Mouse (Mus musculus): Measurements from ENCODE around the gene Tatdn3.
A peak's percentile ranks its signal among the peaks of the same experiment; 100 is the strongest.
"Not testable (repeated sequence)": the region's sequence is repeated elsewhere in the genome, so short reads cannot be mapped to it uniquely, and the experiment has no call there.

Gene Tatdn3

DNA sequence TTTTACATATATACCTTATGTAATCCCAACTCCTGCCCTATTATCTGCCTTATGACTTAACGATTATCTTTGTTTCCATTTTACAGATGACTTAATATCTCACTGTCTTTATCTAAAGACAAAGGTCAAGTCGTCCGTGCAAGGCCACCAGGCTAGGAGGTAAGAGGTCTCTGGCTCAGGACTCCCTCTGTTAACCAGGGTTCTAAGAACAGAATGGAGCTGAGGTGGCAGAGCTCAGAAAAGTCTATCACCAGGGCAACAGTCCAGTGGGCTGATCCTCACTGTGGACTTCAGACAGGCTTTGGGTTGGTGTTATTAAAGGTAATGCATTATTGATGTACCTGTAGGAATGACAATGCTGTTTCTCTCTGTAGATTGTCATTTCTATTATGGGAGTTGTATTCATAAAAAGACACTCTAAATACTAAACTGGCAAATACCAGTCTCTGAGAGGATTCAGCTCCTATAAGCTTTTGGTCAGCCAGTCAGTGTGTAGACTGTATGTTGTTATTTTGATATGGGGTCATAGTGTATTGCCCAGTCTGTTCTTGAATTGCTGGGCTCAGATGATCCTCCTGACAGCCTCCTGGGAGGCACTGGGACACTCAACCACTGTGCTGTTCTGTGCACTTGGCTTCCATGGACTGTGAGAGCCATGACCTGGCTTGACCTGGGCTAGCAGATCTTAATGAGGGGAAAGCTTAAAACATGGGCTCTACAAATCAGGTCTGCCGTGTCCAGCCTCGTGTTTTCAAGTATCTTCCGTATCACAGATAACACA lies 26.0 kb downstream of the Tatdn3 start, which contains the start of gene Spata45:
TSS of gene Spata45 (plus strand) at position 86 of the 781 bp plus-strand sequence.
- no peak for DNase-seq (ENCODE audit: low read depth, low spot score)

DNA sequence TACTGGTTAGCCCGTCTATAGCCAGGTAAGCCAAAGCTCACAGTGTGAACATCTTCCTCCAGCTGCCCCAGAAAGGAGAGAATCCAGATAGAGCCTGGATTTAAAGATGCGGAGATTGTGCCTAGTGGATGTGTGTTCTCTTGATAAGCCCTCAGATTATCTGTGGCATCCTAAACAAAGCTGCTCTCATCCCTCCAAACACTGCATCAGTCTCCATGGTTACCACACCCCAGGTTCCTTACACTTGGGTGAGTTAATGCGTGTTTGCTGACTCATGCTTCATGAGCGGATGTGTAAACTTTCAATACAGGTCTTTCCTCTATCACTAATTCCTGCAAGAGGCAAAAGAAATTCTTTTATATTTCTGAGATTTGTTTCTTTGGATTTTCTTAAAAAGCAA lies 27.1 kb downstream of the Tatdn3 start:
- DNase-seq (ENCODE audit: low read depth, low spot score), result no peak

DNA sequence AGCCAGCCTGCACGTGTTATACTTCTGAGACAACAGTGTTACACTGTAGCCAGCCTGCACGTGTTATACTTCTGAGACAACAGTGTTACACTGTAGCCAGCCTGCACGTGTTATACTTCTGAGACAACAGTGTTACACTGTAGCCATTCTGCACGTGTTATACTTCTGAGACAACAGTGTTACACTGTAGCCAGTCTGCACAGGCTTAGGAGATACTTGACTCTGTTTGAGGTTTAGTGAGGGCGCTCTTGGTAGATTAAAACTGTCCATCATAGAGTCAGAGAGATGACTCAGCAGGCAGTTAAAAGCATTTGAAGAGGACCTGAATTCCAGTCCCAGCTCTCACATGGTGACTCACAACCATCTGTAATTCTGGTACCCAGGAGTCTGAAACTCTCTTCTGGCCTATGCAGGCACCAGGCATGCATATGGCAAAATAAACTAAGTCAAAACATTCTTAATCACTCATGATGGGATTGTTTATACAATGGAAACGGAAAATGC lies 31.8 kb downstream of the Tatdn3 start:
- DNase-seq (ENCODE audit: low read depth, low spot score), result not testable (repeated sequence)

DNA sequence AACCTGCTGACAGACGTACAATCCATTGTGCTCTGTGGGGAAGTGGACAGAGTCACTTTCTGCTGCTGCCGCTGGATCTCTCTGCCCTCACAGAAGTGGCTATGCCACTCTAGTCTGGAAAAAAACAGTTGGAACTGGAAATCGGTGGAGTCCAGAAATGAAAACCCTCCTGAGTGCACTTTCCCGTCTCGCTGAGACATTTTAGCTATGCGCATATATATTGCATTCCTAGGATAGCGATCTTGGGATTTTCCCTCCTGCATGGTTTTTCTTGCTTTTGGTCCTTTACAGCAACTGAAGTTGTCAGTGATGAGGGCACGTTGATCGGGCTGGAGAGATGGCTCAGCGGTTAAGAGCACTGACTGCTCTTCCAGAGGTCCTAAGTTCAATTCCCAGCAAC lies 32.5 kb downstream of the Tatdn3 start:
- no peak for DNase-seq (ENCODE audit: low read depth, low spot score)

DNA sequence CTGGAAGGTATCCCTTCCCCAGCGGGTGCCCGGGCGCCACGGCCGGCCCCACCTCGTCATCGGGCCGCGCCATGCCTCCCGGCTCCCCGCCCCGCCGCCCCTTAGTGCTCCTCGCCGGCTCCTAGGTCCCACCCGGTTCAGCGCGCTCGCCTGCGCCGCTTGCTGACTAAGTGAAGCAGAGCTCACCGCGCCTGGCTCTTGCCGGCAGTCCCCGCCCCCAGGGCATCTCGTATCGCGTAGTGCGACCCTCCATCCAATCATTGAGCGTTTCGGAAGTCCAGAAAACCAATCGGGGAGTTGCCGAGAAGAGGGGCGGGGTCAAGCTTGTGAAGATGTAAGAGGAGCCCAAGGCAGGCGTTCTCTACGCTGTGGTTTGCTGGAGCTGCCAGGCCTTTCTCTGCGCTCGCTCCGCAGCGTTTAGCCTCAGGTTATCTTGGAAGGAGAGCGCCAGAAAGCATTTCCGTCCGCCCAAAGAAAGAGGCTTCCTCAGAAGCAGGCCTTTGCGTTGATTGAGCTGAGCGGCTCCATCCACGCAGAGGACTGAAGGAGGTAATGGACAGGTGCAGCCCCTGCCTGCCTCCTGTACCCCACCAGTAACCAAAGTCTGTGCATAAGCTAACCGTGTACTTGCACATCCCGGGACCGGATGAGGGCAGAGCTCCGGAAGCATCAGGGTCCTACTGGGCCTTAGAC lies 36.6 kb downstream of the Tatdn3 start, which contains the start of gene Flvcr1:
TSS of gene Flvcr1 (minus strand) at position 138 of the 693 bp plus-strand sequence.
- peak; percentile 99 for DNase-seq (ENCODE audit: low read depth, low spot score)

DNA sequence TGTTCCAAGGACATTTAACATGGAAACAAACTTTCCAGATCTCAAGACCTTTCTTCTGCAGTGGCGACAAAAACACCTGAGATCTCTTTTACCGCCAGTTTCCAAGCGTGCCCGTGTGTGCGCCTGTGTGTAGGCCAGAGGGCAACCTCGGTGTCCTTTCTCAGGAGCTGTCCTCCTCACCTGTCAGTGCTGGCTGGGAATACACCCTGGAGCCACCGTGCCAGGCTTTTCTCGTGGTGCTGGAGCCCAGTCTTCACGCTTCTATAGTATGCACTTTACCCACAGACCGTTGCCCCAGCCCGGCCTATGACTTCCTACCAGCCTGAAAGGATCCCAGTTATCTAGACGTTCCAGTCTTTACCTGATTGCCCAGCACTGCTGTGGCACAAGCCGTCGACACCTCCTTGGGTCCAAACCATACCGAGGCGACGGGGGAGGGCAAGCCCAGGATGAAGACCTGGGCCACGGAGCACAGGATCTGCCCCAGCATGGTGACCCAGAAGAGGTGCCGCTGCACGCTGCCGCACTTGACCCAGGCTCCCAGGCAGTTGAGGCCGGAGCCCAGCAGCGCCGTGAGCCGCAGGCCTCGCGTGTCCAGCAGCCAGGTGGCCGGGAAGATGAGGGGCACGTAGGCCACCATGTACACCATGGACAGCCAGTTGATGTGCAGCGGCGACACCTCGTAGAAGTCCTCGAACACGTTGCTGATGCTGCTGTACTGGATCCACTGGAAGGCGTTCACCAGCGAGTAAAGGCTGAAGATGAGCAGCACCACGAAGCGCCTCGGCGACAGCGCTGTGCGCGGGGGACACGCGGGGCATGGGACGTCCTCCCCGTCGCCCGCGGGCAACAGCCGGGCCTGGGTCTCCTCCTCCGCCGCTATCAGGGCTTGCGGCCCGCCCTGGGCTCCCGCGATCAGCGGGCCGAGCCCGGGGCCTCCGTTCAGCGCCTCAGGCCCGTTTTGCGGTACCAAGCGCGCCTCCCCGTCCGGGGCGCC lies 37.4 kb downstream of the Tatdn3 start:
- DNase-seq (ENCODE audit: low read depth, low spot score), result no peak

DNA sequence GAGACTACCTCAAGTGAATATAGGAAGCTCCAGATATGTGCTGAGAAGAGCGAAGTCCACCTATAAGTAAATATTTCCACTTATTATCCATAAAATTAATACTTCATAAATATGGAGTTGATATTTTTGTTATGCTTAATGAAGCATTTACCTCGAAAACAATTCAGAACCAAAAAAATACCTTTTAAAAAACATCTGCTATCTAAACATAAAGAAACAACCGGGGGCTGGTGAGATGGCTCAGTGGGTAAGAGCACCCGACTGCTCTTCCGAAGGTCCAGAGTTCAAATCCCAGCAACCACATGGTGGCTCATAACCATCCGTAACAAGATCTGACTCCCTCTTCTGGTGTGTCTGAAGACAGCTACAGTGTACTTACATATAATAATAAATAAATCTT lies 38.9 kb downstream of the Tatdn3 start:
- DNase-seq (ENCODE audit: low read depth, low spot score), result not testable (repeated sequence)

DNA sequence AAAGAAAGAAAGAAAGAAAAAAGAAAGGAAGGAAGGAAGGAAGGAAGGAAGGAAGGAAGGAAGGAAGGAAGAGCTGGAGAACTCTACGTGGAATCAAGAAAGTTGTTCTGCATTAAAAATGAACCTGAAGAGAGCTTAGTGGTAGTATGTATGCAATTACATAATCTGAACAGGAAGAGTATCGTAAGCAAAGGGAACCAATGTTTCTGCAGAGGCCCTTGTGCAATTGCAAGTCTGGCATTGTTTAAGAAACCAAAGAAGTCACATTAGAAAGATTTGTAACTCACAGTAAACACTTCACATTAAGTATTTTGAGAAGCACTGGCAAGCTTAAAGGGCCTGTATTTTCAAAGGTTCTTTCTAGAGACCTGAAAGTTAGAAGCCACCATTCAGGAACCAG lies 39.6 kb downstream of the Tatdn3 start:
- DNase-seq (ENCODE audit: low read depth, low spot score), result no peak

DNA sequence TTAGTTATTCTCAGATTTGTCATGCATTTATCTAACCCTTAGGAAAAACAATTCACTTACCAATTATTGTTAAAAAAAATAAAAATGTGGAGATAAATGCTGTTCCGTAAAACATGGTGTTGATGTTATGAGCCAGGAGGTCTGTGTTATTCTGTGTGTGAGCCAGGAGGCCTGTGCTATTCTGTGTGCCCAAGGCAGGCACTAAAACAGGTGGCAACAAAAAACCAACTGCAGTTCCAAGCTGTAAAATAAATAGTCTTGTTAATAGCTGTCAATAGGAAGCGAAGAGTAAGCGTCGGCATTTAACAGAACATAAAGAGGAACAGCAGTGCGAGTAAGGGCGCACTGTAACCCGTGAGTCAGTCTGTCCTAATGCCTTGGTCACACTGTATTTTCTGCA lies 41.7 kb downstream of the Tatdn3 start:
- DNase-seq (ENCODE audit: low read depth, low spot score), result no peak

DNA sequence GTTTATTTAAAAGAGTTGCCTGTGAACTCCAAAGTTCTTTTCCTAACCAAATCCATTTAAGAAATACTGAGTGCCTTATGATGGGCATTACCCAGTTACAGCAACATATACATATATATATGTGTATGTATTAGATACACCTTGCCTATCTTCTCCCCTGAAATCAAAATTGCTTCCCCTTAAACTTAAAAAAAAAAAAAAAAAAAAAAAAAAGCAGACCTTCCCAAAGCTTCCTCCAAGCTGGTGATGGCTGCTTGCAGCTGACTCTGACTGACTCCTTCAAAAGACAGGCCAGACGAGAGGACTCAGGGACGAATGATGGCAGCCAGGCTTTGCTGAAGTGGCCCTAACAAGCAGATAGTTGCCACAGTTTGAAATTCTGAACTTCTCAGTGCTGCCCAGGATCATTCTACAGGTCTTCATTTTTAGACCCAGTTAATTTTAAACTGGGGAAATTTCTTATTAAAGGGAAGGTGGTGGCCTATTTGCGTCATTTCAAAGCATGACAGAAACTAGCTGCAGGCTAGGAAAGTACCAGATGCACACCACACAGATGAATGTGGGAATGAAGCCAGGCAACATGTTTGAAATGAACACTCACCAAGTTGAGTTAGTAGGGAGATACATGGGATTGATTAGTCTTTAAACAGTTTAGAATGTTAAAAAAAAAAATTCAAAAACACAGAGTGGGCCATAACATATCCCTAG lies 42.4 kb downstream of the Tatdn3 start:
- DNase-seq (ENCODE audit: low read depth, low spot score), result no peak

DNA sequence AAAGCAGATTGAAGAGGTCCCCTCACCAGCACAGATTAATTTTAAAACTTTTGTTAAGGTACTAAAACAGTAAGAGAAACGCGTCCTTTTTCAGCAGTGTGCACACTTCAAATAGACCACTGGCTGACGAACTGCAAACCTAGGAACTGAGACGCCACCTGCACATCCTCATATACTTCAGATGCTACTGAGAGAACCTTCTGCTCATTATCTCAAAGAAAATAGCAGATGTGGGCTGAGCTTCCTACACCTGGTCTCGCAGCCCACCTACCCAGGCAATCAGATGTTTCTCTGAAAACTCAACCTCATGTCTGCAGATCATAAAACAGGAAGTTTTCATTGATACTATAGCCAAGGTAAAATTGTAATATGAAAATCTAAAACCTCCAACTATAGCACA lies 42.9 kb downstream of the Tatdn3 start:
- DNase-seq (ENCODE audit: low read depth, low spot score), result no peak

DNA sequence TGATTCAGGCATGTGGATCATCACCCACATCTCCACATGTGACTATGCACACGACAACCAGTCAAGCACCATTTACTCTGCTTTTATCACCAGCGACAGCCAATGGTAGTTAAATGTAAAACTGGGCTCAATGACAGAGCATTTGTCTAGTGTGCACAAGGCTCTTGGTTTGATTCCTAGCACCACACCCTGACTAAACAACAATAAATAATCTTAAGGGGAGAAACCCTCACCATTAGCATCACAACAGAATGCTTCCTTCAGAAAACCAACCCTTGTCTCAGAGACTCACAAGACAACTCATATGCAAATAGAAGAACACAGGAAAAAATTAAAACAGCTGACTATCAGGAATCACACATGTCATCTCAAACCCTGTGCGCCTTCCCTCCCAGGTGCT lies 48.5 kb downstream of the Tatdn3 start:
- no peak for DNase-seq (ENCODE audit: low read depth, low spot score)

DNA sequence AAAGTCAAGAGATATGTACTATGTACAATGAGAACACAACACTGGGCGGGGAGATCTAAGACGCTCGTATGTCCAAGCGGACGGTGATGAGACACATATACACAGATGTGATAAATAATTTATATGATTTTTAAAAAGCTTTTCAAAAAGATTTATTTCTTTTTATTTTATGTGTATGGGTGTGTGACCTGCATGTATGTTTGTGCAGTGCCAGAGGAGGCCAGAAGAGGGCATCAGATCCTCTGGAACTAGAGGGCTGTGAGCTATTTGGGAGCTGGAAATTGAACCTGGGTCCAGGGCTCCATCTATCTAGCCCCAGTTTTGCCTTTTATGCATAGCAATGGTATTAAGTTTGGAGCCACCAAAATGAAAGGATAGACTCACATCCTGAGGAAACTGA lies 54.0 kb downstream of the Tatdn3 start:
- DNase-seq (ENCODE audit: low read depth, low spot score), result no peak

DNA sequence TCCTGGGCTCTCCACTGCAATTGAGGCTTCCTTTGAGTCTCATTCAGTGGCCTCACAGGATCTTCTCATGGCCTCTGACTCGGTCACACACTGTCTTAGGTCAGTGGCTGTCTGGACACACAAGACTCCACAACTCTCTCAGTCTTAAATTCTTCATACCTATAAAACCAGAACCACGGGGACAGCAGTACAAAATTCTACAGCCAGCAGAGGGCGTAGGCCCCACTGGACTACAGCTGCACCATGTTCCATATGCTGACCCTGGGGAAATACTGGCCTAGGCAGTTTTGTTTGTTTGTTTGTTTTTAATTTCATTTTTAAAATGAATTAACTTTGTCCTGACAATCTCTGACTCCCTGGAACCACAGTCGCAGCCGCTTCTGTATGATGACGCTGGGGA lies 60.5 kb downstream of the Tatdn3 start:
- peak; percentile 9 for DNase-seq (ENCODE audit: low read depth, low spot score)

DNA sequence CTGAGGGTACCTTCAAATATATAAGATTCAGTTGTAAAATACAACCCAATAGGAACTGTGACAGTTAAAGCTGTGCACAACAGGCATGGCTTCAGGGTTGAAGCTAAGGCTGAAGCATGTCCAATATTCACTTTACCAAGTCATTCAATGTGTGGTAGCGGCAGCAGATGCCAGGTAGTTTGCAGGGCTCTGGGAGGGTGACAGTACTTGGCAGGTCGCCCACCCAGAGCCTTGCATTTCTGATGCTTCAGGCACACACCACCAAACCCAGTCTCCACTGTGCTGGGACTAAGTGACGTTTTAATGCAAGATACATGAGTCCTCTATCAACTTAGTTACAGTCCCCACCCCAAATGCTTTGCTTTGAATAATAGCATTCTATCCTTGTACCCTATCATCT lies 62.0 kb downstream of the Tatdn3 start:
- no peak for DNase-seq (ENCODE audit: low read depth, low spot score)

DNA sequence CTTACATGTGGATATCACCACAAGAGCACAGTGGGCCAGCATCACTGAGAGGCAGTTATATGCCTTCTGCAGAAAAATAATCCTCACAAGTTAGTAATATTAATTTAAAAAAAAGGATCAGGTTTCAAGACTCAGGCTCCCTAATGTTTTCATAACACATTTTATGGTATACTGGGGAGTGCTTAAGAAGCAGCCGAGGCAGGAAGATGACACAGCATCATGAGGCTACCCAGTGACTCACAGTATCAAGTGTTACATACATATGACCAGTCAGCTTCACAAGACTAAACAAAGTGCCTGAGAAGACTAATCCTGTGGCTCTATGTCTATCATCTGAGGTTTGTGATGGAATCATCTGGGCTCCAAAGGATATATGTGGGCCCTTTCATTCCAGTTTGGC lies 64.7 kb downstream of the Tatdn3 start:
- no peak for DNase-seq (ENCODE audit: low read depth, low spot score)

DNA sequence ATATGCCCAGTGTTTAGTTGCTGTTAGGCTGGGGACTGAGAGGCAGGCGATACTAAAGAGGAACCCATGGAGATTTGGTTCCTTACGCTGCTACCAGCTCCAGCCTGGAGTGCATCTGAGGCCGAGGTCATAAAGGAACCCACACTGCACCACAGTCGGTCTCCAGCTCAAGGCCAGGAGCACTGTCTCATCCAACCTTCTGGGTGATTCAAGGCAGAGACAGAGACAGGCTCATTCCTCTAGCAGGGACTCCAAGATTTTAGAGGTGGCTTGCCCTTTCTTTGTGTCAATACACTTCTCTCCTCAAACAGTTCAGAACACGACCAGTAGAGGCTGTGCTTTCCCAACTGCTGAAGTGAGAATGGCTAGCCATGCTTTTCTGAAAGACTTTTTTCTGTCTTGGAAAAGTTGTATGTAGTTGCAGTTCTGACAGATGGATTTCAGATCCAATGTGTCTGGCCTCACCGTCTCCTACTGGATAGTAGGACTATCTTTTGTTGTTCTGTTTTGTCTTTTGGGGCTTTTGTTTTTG lies 66.3 kb downstream of the Tatdn3 start:
- no peak for DNase-seq (ENCODE audit: low read depth, low spot score)

All from CD4-positive helper T cell, adult 2 months (primary cell).